Mouse (Mus musculus) Patski (cell line): ENCODE data around the gene Ppdpf. TPM values are rescaled to one million over a fixed set of nuclear protein-coding genes. Genes with fewer than 3 reads are reported as not detected.

Experiments
- ATAC-seq: fragments of 100-300 bp; one replicate; pipeline ENCODE4 v1.8.0; 2021
- CTCF ChIA-PET: fragments of 350-600 bp; sonication (Branson Sonifier 250); formaldehyde crosslinking; loops from one replicate; lab custom pipeline; 2022; ENCODE audit warnings: inconsistent platforms; lab: Charles Lee
- POLR2A ChIA-PET: fragments of 350-600 bp; sonication (Branson Sonifier 250); formaldehyde crosslinking; loops from one replicate; lab custom pipeline; 2022; ENCODE audit warnings: antibody characterized with exemption, inconsistent platforms; lab: Charles Lee
- DNase-seq: peaks from one replicate; pipeline ENCODE4 v3.0.0-alpha.2; 2011; ENCODE audit warnings: low read depth, low spot score
- H3K27me3 ChIP-seq: fragments of 371-371 bp; one replicate; pipeline ENCODE4 v1.5.1; 2021
- CTCF ChIP-seq: fragments of 100-300 bp; IDR thresholded peaks from one replicate; pipeline ENCODE4 v1.5.1; 2021
- in situ Hi-C: fragments of 300-500 bp; cut with MboI; formaldehyde crosslinking; loops from 3 replicates; pipeline ENCODE4 v1.11.1; 2018; ENCODE audit warnings: low pct_unique_long_range_greater_than_20kb, mixed read lengths
- polyA plus RNA-seq: library from polyadenylated mRNA; unstranded; gene quantifications from one replicate; pipeline ENCODE4 v1.2.3, GENCODE M21; 2021

The Ppdpf gene
- polyA plus RNA-seq, 1 experiment from 2014 or later, result 61.6 TPM

DNA sequence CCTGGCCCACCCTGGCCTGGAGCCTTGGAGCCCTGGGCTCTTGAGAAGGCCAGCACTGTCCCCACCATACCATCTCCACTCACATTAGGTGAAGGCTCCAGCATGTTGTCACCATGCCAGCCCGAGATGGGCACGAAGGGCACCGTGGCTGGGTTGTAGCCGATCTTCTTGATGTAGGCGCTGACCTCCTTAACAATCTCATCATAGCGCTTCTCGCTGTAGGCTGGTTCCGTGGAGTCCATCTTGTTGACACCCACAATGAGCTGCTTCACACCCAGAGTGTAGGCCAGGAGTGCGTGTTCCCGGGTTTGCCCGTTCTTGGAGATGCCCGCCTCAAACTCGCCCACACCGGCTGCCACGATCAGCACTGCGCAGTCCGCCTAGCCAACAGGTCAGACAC is 34.3 kb upstream of the Ppdpf start:
- POLR2A ChIA-PET, result no interaction called here
- in situ Hi-C loops, result no loop called here
- no peak for DNase-seq
- ATAC-seq, result no peak
- peaks cover 29% of the 10 kb centered on the region for H3K27me3 ChIP-seq
- CTCF ChIA-PET, result no interaction called here
- no peak for TF ChIP-seq CTCF

- no peak for DNase-seq
- peaks cover 29% of the 10 kb centered on the region for H3K27me3 ChIP-seq
- ATAC-seq, result no peak
- ChIA-PET CTCF (no interaction called here), POLR2A (no interaction called here)
- TF ChIP-seq CTCF, result no peak
- in situ Hi-C loops, result no loop called here
Observed at GRCm38 (mm10) chr2:181153131-181153530, 33.9 kb upstream of the Ppdpf start.

DNA sequence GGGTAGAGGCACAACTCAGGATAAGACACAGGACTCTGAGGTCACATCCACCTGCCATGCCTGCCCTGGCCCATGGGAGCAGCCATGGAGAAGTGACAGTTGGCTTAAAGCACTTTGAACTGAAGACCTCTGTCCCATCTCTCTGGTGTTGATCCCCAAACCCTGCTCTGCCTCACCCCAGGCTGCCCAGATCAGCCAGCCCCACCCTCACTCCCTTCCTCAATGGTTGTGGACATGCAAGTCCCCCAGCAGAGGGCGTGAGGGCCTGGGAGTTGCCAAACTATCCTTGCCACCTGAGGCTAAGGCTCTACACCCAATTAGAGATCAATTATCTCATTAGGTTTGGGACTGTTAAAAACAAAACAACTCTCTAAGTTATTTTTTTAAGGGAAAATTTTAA is 33.2 kb upstream of the Ppdpf start:
- H3K27me3 ChIP-seq, result peaks cover 29% of the 10 kb centered on the region

DNA sequence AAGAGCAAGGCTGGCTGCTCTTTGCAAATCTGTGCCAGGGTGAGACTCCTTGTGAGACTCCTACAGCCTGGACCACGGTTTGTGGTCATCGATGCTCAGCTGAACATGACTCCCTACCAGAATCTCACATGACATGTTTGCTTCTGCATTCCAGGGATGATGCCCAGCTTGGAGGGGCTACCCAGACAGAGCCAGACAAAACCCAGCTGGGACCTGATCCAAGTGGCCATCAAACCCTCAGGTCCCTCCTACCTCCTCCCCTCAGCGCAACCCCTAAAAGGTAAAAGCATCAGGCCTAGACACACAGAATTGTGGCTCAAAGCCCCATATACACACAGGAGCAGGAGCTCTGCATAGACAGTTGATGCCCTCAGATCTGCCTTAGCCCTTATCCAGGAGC is 32.7 kb upstream of the Ppdpf start:
- no peak for TF ChIP-seq CTCF
- CTCF ChIA-PET, result interaction anchor here (1.1 kb wide), 1 partner anchor 30 kb away, joined by 3 read pairs; no protein-coding TSS in a partner anchor
- peaks cover 28% of the 10 kb centered on the region for H3K27me3 ChIP-seq
- POLR2A ChIA-PET, result no interaction called here
- ATAC-seq (no peak), DNase-seq (no peak)
- in situ Hi-C loops, result no loop called here

More for the DNA sequence above, 33.2 kb upstream of the Ppdpf start:
- CTCF ChIA-PET, result interaction anchor here (1.1 kb wide), 1 partner anchor 31 kb away, joined by 3 read pairs; no protein-coding TSS in a partner anchor
- ATAC-seq, result no peak
- in situ Hi-C loops, result no loop called here
- no peak for DNase-seq
- POLR2A ChIA-PET, result no interaction called here
- no peak for TF ChIP-seq CTCF

GRCm38 (mm10) chr2:181154831-181155415 is 32.1 kb upstream of the Ppdpf start:
- CTCF ChIA-PET, result interaction anchor here (1.1 kb wide), 1 partner anchor 30 kb away, joined by 3 read pairs; no protein-coding TSS in a partner anchor
- H3K27me3 ChIP-seq, result peaks cover 26% of the 10 kb centered on the region
- no peak for DNase-seq

GRCm38 (mm10) chr2:181155801-181156200 is 31.2 kb upstream of the Ppdpf start:
- no peak for TF ChIP-seq CTCF
- DNase-seq (no peak), ATAC-seq (no peak)
- ChIA-PET CTCF (no interaction called here), POLR2A (no interaction called here)
- in situ Hi-C loops, result no loop called here
- H3K27me3 ChIP-seq, result peaks cover 26% of the 10 kb centered on the region

More at GRCm38 (mm10) chr2:181154831-181155415, 32.1 kb upstream of the Ppdpf start:
- POLR2A ChIA-PET, result no interaction called here
- ATAC-seq, result no peak
- in situ Hi-C loops, result no loop called here
- no peak for TF ChIP-seq CTCF

GRCm38 (mm10) chr2:181156248-181157121 is 30.6 kb upstream of the Ppdpf start, which contains the start of gene Eef1a2:
Gene Eef1a2 (minus strand): TSS chr2:181157014.
- ChIA-PET CTCF (no interaction called here), POLR2A (no interaction called here)
- ATAC-seq (no peak), DNase-seq (no peak)
- in situ Hi-C loops, result no loop called here
- H3K27me3 ChIP-seq, result peaks cover 26% of the 10 kb centered on the region
- no peak for TF ChIP-seq CTCF

- in situ Hi-C loops, result no loop called here
- ATAC-seq (no peak), DNase-seq (no peak)
- no peak for TF ChIP-seq CTCF
- CTCF ChIA-PET, result no interaction called here
- POLR2A ChIA-PET, result no interaction called here
- H3K27me3 ChIP-seq, result peaks cover 26% of the 10 kb centered on the region
Observed at GRCm38 (mm10) chr2:181157180-181157579, 29.9 kb upstream of the Ppdpf start.

DNA sequence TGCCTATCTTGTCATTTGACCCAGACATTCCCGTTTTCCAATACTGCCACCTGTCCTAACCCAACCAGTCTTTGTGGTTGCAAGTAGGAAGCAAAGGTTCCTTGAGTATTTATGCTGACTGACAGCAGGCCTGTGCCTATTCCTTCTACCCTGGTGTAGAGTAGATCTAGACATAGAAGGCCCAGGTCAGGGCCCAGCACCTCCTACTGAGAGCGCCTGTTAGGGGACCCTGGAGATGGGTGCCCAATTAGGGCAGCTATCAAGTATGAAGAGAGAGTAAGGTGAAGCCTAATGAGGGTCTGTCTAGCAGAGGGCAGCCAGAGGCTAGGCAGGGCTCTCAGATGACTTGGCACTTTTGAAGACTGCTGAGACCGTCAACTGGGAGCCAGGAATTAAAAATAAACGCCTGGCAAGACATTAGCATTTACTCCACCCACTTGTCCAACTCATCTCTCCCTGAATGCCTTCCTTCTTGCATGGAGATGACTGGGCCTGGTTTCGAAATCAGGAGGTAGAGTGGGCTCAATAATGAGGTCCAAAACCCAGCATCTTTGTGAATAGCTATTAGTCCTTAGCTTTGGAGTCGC is 29.2 kb upstream of the Ppdpf start:
- DNase-seq (no peak), ATAC-seq (no peak)
- in situ Hi-C loops, result no loop called here
- ChIA-PET POLR2A (no interaction called here), CTCF (no interaction called here)
- peaks cover 25% of the 10 kb centered on the region for H3K27me3 ChIP-seq
- no peak for TF ChIP-seq CTCF

DNA sequence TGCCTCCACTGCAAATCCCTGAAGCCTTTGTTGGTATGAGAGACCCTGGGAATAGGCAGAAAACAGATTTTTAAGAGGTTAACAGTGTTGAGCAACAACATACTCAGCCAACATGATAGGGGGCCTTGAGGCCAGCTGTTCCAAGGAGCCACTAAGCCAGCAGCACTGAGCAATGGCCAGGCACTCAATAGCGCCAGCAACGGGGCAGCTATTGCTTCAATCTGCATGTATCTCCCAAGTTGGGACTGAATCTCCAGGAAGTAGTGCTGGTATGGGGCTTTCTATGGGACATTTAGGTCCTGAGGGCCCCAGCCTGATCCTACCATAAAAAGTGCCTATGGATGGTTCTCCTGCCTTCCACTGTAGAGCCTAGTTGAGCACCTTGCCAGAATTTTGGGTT is 28.6 kb upstream of the Ppdpf start:
- H3K27me3 ChIP-seq, result peaks cover 23% of the 10 kb centered on the region
- ATAC-seq (no peak), DNase-seq (no peak)
- POLR2A ChIA-PET, result interaction anchor here (0.6 kb wide), 1 partner anchor 662 kb away, joined by 3 read pairs; no protein-coding TSS in a partner anchor
- CTCF ChIA-PET, result no interaction called here
- in situ Hi-C loops, result no loop called here
- TF ChIP-seq CTCF, result no peak
